Mouse (Mus musculus) liver, embryonic 13.5 days (tissue): ENCODE results near the gene Nat8f6. TPM values are rescaled to one million over a fixed set of nuclear protein-coding genes. Genes with fewer than 3 reads are reported as not detected.
"Not testable (repeated sequence)": the region's sequence is repeated elsewhere in the genome, so short reads cannot be mapped to it uniquely, and the experiment has no call there.

Source experiments
- ATAC-seq: fragments of 200-750 bp; cut with Nextera tagmentation; 2 replicates; pipeline ENCODE4 v1.8.0; 2017; ENCODE audit warnings: low read depth, mild to moderate bottlenecking, moderate number of reproducible peaks, moderate library complexity
- DNase-seq: peaks from one replicate; pipeline ENCODE4 v3.0.0; 2022
- H3K27ac ChIP-seq: fragments of 300-500 bp; sonication (generic); 2 replicates; pipeline ENCODE4 v1.5.1; 2015; ENCODE audit warnings: moderate library complexity, mild to moderate bottlenecking, inconsistent platforms
- H3K27me3 ChIP-seq: fragments of 300-500 bp; sonication (generic); 2 replicates; pipeline ENCODE4 v1.6.1; 2015; ENCODE audit warnings: mild to moderate bottlenecking, inconsistent platforms
- H3K36me3 ChIP-seq: fragments of 300-500 bp; sonication (generic); 2 replicates; pipeline ENCODE4 v1.6.1; 2015; ENCODE audit warnings: mild to moderate bottlenecking, inconsistent platforms
- H3K4me1 ChIP-seq: fragments of 300-500 bp; sonication (generic); replicated peaks from 2 replicates; pipeline ENCODE4 v1.6.1; 2015; ENCODE audit warnings: inconsistent platforms
- H3K4me2 ChIP-seq: fragments of 300-500 bp; sonication (generic); 2 replicates; pipeline ENCODE4 v1.6.1; 2015; ENCODE audit warnings: inconsistent platforms, mild to moderate bottlenecking, moderate library complexity
- H3K4me3 ChIP-seq: fragments of 300-500 bp; sonication (generic); replicated peaks from 2 replicates; pipeline ENCODE4 v1.5.1; 2015; ENCODE audit warnings: mild to moderate bottlenecking, inconsistent platforms
- H3K9ac ChIP-seq: fragments of 300-500 bp; sonication (generic); 2 replicates; pipeline ENCODE4 v1.6.1; 2015; ENCODE audit warnings: mild to moderate bottlenecking, inconsistent platforms
- H3K9me3 ChIP-seq: fragments of 300-500 bp; sonication (generic); replicated peaks from 2 replicates; pipeline ENCODE4 v1.6.1; 2016; ENCODE audit warnings: inconsistent platforms
- WGBS: fragments of 180-500 bp; shearing (Covaris S2); methylation state at CpG from one replicate; pipeline ENCODE4 v1.1.7; 2015; ENCODE audit not compliant: insufficient replicate concordance; 5-methylcytosine and 5-hydroxymethylcytosine counted together
- microRNA-seq: library from miRNA; unstranded; fragments of <30 nt; microRNA quantifications from one replicate; pipeline ENCODE4, GENCODE M21; 2016
- polyA plus RNA-seq: library from polyadenylated mRNA; unstranded; fragments of >200 nt; fragmentation: Nextera tagmentation; extraction: Ambion mirVana; gene quantifications from 2 replicates; pipeline ENCODE4 v1.2.1, GENCODE M21; 2015

Gene Nat8f6
- polyA plus RNA-seq, 1 experiment from 2014 or later: not detected

DNA sequence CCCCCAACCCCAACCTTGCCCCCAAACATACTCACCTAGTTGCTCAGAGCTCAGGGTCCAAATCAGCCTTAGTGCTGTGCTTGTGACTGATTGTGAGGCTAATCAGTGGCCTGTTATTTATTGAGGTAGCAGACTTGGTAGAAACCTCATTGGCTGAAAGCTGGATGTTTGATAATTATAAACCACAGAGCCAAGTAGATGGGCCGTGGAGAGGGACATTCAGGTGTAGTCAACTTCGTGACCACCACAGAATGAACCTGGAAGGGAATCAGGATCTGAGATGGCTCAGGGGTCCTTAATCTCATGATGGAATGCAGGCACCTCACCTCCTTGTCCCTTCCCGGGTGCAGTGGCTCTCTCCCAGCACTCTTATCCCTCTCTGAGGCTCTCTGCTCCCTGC is 11.0 kb downstream of the Nat8f6 start:
- H3K27ac ChIP-seq, H3K4me2 ChIP-seq, H3K4me3 ChIP-seq, H3K27me3 ChIP-seq, H3K4me1 ChIP-seq, H3K9ac ChIP-seq, ATAC-seq, H3K36me3 ChIP-seq, DNase-seq, H3K9me3 ChIP-seq: not testable (repeated sequence)
- WGBS: 27% methylated on average over 3 of the region's 3 CpGs

DNA sequence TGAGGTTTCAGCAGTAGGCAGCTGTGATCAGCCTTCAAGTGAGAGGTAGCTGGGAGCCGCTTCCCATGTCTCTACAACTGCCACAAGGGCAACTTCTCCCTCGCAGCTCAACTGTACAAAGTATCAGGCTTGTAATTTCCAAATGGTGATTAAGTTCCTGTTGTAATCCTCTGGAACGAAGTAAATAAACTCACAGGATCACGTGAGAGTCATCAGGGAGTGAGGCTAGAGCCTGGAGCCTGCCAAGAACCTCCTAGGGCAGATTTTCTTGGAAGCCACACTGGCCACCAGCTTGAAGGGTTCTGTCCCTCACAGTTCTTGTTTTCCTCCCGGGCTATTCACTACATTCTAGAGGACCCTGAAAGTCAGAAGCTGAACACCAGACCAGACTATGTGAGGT is 17.6 kb downstream of the Nat8f6 start:
- not testable (repeated sequence) for H3K36me3 ChIP-seq, H3K4me1 ChIP-seq, H3K9ac ChIP-seq, H3K27me3 ChIP-seq, H3K4me2 ChIP-seq, H3K27ac ChIP-seq, DNase-seq, H3K9me3 ChIP-seq, H3K4me3 ChIP-seq, ATAC-seq
- 44% methylated on average over 5 of the region's 5 CpGs for WGBS

DNA sequence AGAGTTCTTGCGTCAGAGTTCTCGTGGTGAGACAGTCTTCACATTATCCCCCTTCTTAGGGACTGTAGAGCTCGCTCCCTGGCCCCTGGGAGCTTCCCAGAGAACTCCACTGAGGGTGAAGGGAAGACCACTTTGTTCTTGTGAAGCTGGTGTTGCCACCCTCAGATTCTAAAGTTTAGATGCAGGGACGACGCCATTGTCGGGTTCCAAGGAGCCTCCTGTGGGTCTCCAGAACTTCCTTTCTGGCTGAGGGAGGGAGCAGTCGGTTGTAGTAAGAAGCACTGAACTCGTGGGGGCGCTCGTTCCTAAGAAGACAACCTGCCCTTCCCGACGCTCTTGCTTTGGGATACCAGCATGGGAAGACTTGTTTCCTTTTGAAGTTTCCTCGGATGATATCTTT is 55.2 kb downstream of the Nat8f6 start, which contains the start of gene Nat8f3:
Nat8f3 (minus strand) TSS at position 223 of the 400 bp plus-strand sequence.
- H3K9me3 ChIP-seq, H3K4me3 ChIP-seq, ATAC-seq, H3K9ac ChIP-seq, H3K36me3 ChIP-seq, H3K4me2 ChIP-seq, H3K27ac ChIP-seq, H3K4me1 ChIP-seq, H3K27me3 ChIP-seq, DNase-seq: not testable (repeated sequence)
- WGBS: 46% methylated on average over 13 of the region's 13 CpGs

DNA sequence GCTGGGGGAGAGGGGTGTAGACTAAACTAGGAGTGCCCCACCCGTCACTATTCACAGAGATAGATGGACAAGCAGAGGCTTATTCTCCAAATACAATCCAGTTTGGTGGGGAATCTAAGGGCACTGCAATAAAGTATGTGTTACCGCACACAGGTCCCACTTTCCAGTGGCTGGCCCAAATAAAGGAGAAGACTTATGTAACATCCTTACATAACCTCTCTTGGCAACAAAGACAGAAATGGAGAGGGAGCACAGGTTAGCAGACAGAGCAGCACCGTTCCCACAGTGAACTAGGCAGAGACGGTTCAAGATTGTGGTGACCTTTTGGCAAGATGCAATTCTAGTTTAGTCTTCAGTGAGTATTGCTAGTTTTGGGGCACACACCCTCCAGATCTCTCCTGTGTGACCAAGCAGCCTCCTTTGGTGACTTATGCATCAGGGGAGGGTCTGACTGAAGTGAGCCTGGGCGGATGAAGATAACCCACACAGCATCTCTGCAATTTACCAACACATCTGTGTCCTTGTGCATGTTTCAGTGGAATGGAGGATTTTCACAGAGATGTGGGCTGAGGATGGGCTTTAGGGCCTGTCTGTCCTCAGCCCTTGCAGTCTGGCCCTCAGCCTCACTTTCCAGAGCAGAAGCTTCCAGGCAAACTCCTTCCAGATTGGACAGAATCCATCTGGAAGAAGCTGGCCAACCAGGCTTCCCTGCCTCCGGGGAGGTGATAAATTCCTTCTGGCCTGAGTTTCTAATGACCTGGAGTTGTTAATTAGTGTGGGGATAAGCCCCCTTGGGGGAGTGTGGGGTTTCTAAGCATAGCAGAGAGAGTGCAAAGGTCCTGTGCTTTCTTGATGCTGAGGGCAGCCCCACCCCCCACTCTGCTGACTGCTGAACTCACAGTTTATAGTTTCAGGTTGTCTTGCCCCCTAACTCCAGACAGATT is 57.4 kb downstream of the Nat8f6 start:
- H3K27ac ChIP-seq, H3K36me3 ChIP-seq, H3K27me3 ChIP-seq, H3K4me1 ChIP-seq, H3K4me2 ChIP-seq, H3K9me3 ChIP-seq, H3K4me3 ChIP-seq, ATAC-seq, H3K9ac ChIP-seq, DNase-seq: not testable (repeated sequence)
- 56% methylated on average over 6 of the region's 6 CpGs for WGBS

- ATAC-seq, H3K4me2 ChIP-seq, H3K27ac ChIP-seq, H3K9ac ChIP-seq, H3K36me3 ChIP-seq, H3K4me1 ChIP-seq, H3K9me3 ChIP-seq, DNase-seq, H3K27me3 ChIP-seq, H3K4me3 ChIP-seq: not testable (repeated sequence)
- 81% methylated on average over 1 of the region's 2 CpGs for WGBS
Measured at GRCm38 (mm10) chr6:85762678-85763077, 58.1 kb downstream of the Nat8f6 start.

Small RNA genes lying within 50 kb of the gene (microRNA-seq; reads per million reads assigned to microRNA genes)
- gene Mir6375: not detected

Other genes starting within 250 kb of the Nat8f6 start
- 1.6 and 2.0 TPM in 2 replicates for gene Alms1, start 233.4 kb downstream of the Nat8f6 start, polyA plus RNA-seq
- gene Nat8f7, start 107.7 kb downstream of the Nat8f6 start, polyA plus RNA-seq: not detected in 2 replicates
- gene Nat8f3, start 55.2 kb downstream of the Nat8f6 start, polyA plus RNA-seq: not detected in 2 replicates
- gene Nat8f5, start within 50 bp of the Nat8f6 start, polyA plus RNA-seq: not detected in 2 replicates
- gene Nat8, start 11.1 kb upstream of the Nat8f6 start, polyA plus RNA-seq: not detected in 2 replicates
- gene Nat8f2, start 48.2 kb upstream of the Nat8f6 start, polyA plus RNA-seq: 0.03 TPM in 1 of 2 replicates, not detected in the other
- 0.86 and 1.0 TPM in 2 replicates for gene Nat8f4, start 83.9 kb upstream of the Nat8f6 start, polyA plus RNA-seq
- 26.4 and 37.1 TPM in 2 replicates for gene Tprkb, start 90.9 kb upstream of the Nat8f6 start, polyA plus RNA-seq
- gene Nat8f1, start 94.7 kb upstream of the Nat8f6 start, polyA plus RNA-seq: 5.0 and 5.6 TPM in 2 replicates
- gene Dusp11, start 140.7 kb upstream of the Nat8f6 start, polyA plus RNA-seq: 29.0 and 40.3 TPM in 2 replicates
- not detected in 2 replicates for gene Figla, start 195.2 kb upstream of the Nat8f6 start, polyA plus RNA-seq
- gene Add2, start 207.7 kb upstream of the Nat8f6 start, polyA plus RNA-seq: 93.3 and 96.2 TPM in 2 replicates